Mouse (Mus musculus) lung, postnatal 0 days (tissue): ENCODE data around the gene Pgf. TPM values are rescaled to one million over a fixed set of nuclear protein-coding genes. Genes with fewer than 3 reads are reported as not detected.

Source experiments
- ATAC-seq: fragments of 200-750 bp; cut with Nextera tagmentation; 2 replicates; pipeline ENCODE4 v1.8.0; 2017; ENCODE audit warnings: moderate library complexity
- DNase-seq: peaks from one replicate; pipeline ENCODE4 v3.0.0-alpha.2; 2016; ENCODE audit warnings: low spot score
- H3K27ac ChIP-seq: fragments of 300-500 bp; sonication (generic); 2 replicates; pipeline ENCODE4 v1.5.1; 2014; ENCODE audit warnings: antibody characterized with exemption, mild to moderate bottlenecking, low read length, mixed read lengths
- H3K27me3 ChIP-seq: fragments of 300-500 bp; sonication (generic); replicated peaks from 2 replicates; pipeline ENCODE4 v1.6.1; 2014; ENCODE audit warnings: low read length, mixed read lengths; ENCODE audit not compliant: insufficient read depth
- H3K36me3 ChIP-seq: fragments of 300-500 bp; sonication (generic); 2 replicates; pipeline ENCODE4 v1.6.1; 2014; ENCODE audit warnings: low read length, mixed read lengths; ENCODE audit not compliant: insufficient read depth
- H3K4me1 ChIP-seq: fragments of 300-500 bp; sonication (generic); 2 replicates; pipeline ENCODE4 v1.6.1; 2014; ENCODE audit warnings: antibody characterized with exemption, low read depth, low read length, mixed read lengths; ENCODE audit not compliant: insufficient read depth
- H3K4me2 ChIP-seq: fragments of 300-500 bp; sonication (generic); replicated peaks from 2 replicates; pipeline ENCODE4 v1.6.1; 2014; ENCODE audit warnings: low read depth, mild to moderate bottlenecking, low read length, moderate library complexity, mixed read lengths
- H3K4me3 ChIP-seq: fragments of 300-500 bp; sonication (generic); 2 replicates; pipeline ENCODE4 v1.5.1; 2014; ENCODE audit warnings: low read depth, low read length
- H3K9ac ChIP-seq: fragments of 300-500 bp; sonication (generic); replicated peaks from 2 replicates; pipeline ENCODE4 v1.6.1; 2014; ENCODE audit warnings: low read depth, mild to moderate bottlenecking
- H3K9me3 ChIP-seq: fragments of 300-500 bp; sonication (generic); 2 replicates; pipeline ENCODE4 v1.6.1; 2016; ENCODE audit warnings: low read length, mixed read lengths
- CTCF ChIP-seq: IDR thresholded peaks from 2 replicates; pipeline ENCODE4 v1.5.1; 2016; ENCODE audit warnings: antibody characterized with exemption, mild to moderate bottlenecking
- EP300 ChIP-seq: IDR thresholded peaks from 2 replicates; pipeline ENCODE4 v1.6.1; 2016; ENCODE audit warnings: antibody characterized with exemption, mild to moderate bottlenecking, control low read depth
- WGBS: fragments of 180-500 bp; shearing (Covaris S2); extraction: QIAGEN DNeasy Blood & Tissue Kit; methylation state at CpG from one replicate; pipeline ENCODE4 v1.1.7; 2014; 5-methylcytosine and 5-hydroxymethylcytosine counted together
- polyA plus RNA-seq: library from polyadenylated mRNA; unstranded; fragments of >200 nt; fragmentation: Nextera tagmentation; extraction: Ambion mirVana; gene quantifications from 2 replicates; pipeline ENCODE4 v1.2.1, GENCODE M21; 2015

Pgf gene
- polyA plus RNA-seq, 1 experiment from 2014 or later: 19.0 TPM

GRCm38 (mm10) chr12:85170284-85170947 lies 7.2 kb downstream of the Pgf start:
- ATAC-seq (no peak), DNase-seq (no peak)
- TF ChIP-seq CTCF (no peak), EP300 (no peak)
- Histone ChIP-seq H3K4me2 (no peak overlapping the region), H3K9ac (no peak overlapping the region), H3K9me3 (no peaks in the 10 kb centered on the region), H3K36me3 (no peaks in the 10 kb centered on the region), H3K4me3 (no peak overlapping the region), H3K27me3 (no peaks in the 10 kb centered on the region), H3K27ac (no peak overlapping the region), H3K4me1 (peaks cover 3% of the 10 kb centered on the region; the same call in 1 of the 2 replicates)
- WGBS: 79% methylated on average over 11 of the region's 11 CpGs

GRCm38 (mm10) chr12:85169877-85170276 lies 7.7 kb downstream of the Pgf start:
- ATAC-seq (peak; percentile 7; the same call in 1 of the 2 replicates), DNase-seq (no peak)
- peak overlapping the region; percentile 37; the same call in 1 of the 2 replicates for H3K4me2 ChIP-seq
- no peaks in the 10 kb centered on the region for H3K9me3 ChIP-seq
- WGBS: 61% methylated on average over 3 of the region's 3 CpGs
- no peak overlapping the region for H3K27ac ChIP-seq
- H3K4me3 ChIP-seq: no peak overlapping the region
- no peaks in the 10 kb centered on the region for H3K36me3 ChIP-seq
- H3K4me1 ChIP-seq: peaks cover 3% of the 10 kb centered on the region; the same call in 1 of the 2 replicates
- no peaks in the 10 kb centered on the region for H3K27me3 ChIP-seq
- no peak overlapping the region for H3K9ac ChIP-seq
- TF ChIP-seq CTCF: no peak
- no peak for TF ChIP-seq EP300

GRCm38 (mm10) chr12:85169117-85169858 lies 8.3 kb downstream of the Pgf start:
- Histone ChIP-seq H3K27ac (no peak overlapping the region), H3K4me3 (no peak overlapping the region), H3K27me3 (no peaks in the 10 kb centered on the region), H3K9me3 (no peaks in the 10 kb centered on the region), H3K36me3 (no peaks in the 10 kb centered on the region), H3K9ac (no peak overlapping the region), H3K4me1 (peaks cover 3% of the 10 kb centered on the region; the same call in 1 of the 2 replicates), H3K4me2 (peak overlapping the region; percentile 37)
- DNase-seq: peak; percentile 91
- peak; percentile 91 for ATAC-seq
- no peak for TF ChIP-seq EP300
- TF ChIP-seq CTCF: peak; percentile 98
- WGBS: 32% methylated on average over 27 of the region's 27 CpGs

GRCm38 (mm10) chr12:85166631-85167030 lies 11.0 kb downstream of the Pgf start:
- Histone ChIP-seq H3K4me2 (no peak overlapping the region), H3K9me3 (no peaks in the 10 kb centered on the region), H3K4me1 (peaks cover 3% of the 10 kb centered on the region; the same call in 1 of the 2 replicates), H3K9ac (no peak overlapping the region), H3K36me3 (no peaks in the 10 kb centered on the region), H3K27ac (no peak overlapping the region), H3K4me3 (no peak overlapping the region), H3K27me3 (no peaks in the 10 kb centered on the region)
- DNase-seq (no peak), ATAC-seq (no peak)
- TF ChIP-seq CTCF (no peak), EP300 (no peak)
- WGBS: 88% methylated on average over 9 of the region's 9 CpGs

GRCm38 (mm10) chr12:85164996-85165395 lies 12.6 kb downstream of the Pgf start:
- Histone ChIP-seq H3K4me3 (no peak overlapping the region), H3K36me3 (no peaks in the 10 kb centered on the region), H3K4me1 (peaks cover 3% of the 10 kb centered on the region; the same call in 1 of the 2 replicates), H3K4me2 (no peak overlapping the region), H3K27ac (no peak overlapping the region), H3K9me3 (no peaks in the 10 kb centered on the region), H3K9ac (no peak overlapping the region), H3K27me3 (no peaks in the 10 kb centered on the region)
- WGBS: 70% methylated on average over 5 of the region's 5 CpGs
- TF ChIP-seq EP300: no peak
- TF ChIP-seq CTCF: no peak
- no peak for DNase-seq
- no peak for ATAC-seq

GRCm38 (mm10) chr12:85159592-85159991 lies 18.0 kb downstream of the Pgf start:
- ATAC-seq: no peak
- Histone ChIP-seq H3K4me1 (no peaks in the 10 kb centered on the region), H3K9me3 (no peaks in the 10 kb centered on the region), H3K27me3 (no peaks in the 10 kb centered on the region), H3K4me3 (no peak overlapping the region), H3K4me2 (no peak overlapping the region), H3K36me3 (no peaks in the 10 kb centered on the region), H3K9ac (no peak overlapping the region), H3K27ac (no peak overlapping the region)
- 62% methylated on average over 5 of the region's 5 CpGs for WGBS
- DNase-seq: no peak
- TF ChIP-seq EP300 (no peak), CTCF (no peak)
